Mouse (Mus musculus) embryonic fibroblast, embryonic 13.5 days (primary cell): Measurements from ENCODE around the gene Ube4a.

Source experiments
- CTCF ChIP-seq: IDR thresholded peaks from 2 replicates; pipeline ENCODE4 v1.5.1; 2011; ENCODE audit warnings: mild to moderate bottlenecking, control low read depth, low read length, moderate library complexity, borderline replicate concordance; ENCODE audit not compliant: insufficient read depth
- POLR2A ChIP-seq: IDR thresholded peaks from 2 replicates; pipeline ENCODE4 v1.6.1; 2011; ENCODE audit warnings: low read depth, mild to moderate bottlenecking, control low read depth, low read length, moderate library complexity

GRCm38 (mm10) chr9:44921543-44921942 lies 43.9 kb downstream of the Ube4a start:
- no peak for TF ChIP-seq POLR2A
- TF ChIP-seq CTCF, result no peak
